Mouse (Mus musculus): ENCODE measurements around the gene Pik3r3.
"Not testable (repeated sequence)": the region's sequence is repeated elsewhere in the genome, so short reads cannot be mapped to it uniquely, and the experiment has no call there.

Gene Pik3r3

DNA sequence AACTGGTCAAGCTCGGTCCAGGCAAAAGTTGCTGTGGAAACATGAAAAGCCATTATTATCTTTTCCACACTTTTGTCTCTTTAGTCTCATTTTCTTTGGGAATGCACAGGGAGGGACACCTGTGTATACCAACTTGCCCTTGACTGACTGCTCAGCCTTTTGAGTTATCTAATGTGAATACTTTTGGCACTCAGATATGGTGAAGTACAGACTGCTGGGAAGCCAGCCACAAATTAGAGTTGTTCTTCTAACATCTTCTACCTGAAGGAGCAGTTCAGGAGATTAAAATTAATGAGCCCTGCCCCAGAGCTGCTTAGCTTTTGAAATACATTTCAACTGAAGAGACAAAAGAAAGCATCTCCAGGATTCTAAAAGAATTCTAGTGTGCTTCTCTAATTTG lies 2.4 kb upstream of the Pik3r3 start:
- no peak for DNase-seq (ENCODE audit: extremely low spot score, low read depth, low spot score)

DNA sequence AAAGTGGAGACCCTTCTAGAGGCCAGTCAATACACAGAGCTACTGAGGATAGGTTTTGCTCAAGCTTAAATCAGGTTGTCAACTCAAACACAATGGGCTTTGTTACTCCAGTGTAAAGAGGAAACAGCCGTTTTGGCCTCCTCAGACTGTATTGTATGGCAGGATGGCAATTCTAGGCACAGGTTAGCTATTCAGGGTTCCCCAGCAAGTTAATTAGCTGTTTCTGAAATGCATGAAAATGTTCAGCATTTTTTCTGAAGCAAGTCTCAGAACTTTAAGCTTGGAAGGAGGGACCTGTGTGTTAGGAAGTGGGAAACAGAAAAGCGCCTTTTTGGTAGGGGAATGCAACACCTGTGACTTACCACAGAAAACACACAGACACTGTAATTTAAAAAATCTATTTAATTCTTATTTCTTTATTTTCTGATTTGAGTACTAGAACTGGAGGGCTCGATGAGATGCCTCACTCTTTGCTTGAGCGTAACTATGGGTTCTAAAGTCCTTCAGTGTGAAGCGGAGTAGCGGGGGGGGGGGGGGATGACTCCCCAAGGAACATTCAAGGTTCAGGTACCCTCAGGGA lies 1.3 kb upstream of the Pik3r3 start:
- DNase-seq (ENCODE audit: extremely low spot score, low read depth, low spot score): no peak

DNA sequence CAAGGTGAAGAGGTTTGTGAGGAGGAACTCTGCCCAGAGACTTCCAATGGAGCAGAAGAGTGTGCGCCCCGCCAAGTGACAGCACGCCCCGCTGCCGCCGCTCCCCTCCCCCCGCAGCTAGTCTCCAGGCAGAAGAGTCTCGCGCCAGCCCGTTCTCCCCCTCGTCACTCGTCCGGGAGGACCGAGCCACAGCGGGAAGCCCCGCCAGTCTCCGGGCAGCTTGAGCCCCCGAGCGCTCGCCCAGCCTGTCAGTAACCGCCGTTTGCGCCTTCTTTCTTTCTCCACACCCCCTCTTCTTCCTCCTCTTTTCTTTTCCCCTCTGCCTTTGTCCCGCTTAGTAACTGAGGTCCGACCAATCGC lies 658 bp upstream of the Pik3r3 start:
- no peak for DNase-seq (ENCODE audit: extremely low spot score, low read depth, low spot score)

DNA sequence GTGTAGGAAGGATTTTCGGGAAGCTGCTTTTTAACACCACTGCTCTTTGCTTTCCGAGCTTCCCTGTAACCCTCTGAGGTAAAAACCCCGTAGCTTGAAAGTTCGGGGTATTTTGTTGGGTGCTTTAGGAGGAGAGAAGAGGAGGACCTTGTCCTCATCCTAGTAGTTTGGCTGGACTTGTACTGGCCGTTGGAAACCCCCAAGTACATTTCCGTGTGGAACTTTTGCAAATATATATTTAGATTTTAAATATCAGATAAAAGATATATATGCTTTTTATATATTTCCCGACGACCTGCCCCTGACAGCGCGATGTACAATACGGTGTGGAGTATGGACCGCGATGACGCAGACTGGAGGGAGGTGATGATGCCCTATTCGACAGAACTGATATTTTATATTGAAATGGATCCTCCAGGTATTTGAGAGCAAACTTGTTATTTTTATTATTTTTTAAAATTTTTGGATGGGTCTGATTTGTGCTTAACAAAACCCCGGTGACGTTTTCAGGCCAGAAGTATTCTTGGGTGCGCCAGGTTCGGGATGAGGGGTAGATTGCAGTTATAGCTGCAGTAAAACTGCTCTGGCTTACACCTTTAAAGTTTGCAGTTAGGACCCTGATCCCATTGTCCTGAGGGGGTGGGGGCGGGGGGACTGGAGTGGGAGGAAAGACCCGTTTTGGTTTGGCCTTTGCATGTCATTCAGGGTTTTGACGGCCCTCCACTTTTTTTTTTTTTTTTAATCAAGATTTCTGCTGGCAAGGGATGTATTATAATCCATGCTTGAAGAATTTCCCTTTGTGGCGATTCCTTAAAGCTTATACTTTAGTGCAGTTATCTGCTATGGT lies 801 bp downstream of the Pik3r3 start:
- DNase-seq (ENCODE audit: extremely low spot score, low read depth, low spot score): no peak

DNA sequence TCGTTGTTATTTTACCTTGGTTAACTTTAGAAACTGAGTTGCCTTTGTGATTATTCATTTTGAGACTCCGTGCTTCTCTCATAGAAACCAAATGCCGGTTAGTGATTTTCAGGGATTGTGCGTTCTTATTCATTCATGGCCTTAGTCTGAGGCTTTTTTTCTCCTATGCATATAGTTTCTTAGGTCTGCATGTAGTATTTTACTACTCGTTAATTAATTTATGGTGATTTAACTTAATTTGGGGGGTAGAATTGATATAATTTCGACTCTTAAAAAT lies 1.4 kb downstream of the Pik3r3 start:
- no peak for DNase-seq (ENCODE audit: extremely low spot score, low read depth, low spot score)

DNA sequence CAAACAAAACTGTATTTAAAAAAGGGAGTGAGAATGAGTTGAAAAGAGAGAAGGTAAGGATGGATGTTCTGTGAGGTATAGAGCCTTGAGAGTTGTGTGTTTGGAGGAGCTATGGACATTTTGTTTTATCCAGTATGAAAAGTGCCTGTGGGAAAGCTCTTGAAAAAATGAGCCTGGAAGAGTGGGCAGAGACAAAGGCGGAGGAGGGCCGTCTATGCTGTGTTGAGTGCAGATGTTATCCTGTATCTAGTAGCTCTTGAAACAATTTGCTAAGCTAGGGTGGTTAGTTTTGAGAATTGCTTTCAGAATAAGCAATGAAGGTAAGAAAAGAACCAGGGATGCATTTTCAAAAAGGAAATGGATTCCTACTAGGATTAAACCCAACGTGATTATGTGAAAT lies 22.0 kb downstream of the Pik3r3 start:
- no peak for DNase-seq (ENCODE audit: extremely low spot score, low read depth, low spot score)

DNA sequence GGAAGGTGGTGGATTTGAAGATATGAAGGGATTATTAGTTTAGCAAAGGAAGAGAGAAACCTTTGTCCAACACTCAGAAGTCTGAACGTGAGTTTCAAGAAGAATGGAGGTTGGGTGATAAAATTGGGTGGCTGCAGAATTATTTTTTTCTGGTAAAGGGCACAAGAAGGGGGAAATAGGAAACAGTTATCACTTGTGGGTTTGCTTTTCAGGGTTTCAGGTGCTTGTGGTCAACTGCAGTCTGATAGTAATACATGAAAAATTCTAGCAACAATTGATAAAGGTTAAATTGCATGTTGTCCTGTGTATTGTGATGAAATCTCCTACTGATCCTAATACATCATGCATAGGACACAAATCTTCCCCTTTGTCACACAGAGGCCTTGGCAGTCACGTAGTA lies 22.8 kb downstream of the Pik3r3 start:
- no peak for DNase-seq (ENCODE audit: extremely low spot score, low read depth, low spot score)

DNA sequence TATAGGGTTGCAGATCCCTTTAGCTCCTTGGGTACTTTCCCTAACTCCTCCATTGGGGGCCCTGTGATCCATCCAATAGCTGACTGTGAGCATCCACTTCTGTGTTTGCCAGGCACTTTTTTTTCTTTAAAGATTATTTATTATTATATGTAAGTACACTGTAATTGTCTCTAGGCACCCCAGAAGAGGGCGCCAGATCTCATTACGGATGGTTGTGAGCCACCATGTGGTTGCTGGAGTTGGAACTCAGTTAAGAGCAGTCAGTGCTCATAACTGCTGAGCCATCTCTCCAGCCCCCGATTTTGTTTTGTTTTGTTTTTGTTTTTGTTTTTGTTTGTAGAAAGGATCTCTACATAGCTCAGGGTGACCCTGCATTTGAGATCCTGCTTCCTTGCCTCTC lies 24.5 kb downstream of the Pik3r3 start:
- DNase-seq (ENCODE audit: extremely low spot score, low read depth, low spot score): not testable (repeated sequence)

DNA sequence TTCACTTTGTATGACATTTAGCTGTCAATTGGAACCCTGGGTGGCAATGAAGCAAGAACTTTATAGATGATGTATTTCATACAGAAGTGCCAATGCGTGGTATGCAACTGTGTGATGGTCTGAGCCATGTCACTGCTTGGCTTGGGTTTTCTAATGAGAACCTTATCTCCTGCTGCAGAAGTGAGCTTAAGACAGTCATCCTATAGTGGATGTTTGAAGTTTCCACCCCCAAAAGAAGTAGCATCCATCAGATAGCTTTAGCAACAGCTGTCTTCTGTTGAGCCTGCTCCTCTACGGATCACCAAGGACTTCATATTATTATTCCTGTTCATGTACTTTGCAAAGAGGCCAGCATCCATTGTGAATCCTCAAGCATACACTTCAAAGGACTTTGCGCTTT lies 28.6 kb downstream of the Pik3r3 start:
- no peak for DNase-seq (ENCODE audit: extremely low spot score, low read depth, low spot score)

DNA sequence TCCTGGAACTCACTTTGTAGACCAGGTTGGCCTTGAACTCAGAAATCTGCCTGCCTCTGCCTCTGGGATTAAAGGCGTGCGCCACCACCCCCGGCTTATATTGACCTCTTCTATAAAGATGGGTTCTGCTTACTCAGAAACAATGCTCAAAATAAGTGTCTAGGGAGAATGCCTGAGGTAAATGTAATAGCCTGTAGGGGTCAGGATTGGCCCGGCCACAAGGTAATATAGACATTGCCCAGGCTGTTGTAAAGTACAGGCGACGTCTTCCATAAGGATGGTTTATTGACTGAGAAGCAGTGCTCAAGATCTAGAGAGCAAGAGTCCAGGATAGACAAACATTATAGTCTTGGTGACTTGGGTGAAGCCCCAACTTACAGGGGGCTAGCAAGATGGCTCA lies 46.8 kb downstream of the Pik3r3 start:
- no peak for DNase-seq (ENCODE audit: extremely low spot score, low read depth, low spot score)

DNA sequence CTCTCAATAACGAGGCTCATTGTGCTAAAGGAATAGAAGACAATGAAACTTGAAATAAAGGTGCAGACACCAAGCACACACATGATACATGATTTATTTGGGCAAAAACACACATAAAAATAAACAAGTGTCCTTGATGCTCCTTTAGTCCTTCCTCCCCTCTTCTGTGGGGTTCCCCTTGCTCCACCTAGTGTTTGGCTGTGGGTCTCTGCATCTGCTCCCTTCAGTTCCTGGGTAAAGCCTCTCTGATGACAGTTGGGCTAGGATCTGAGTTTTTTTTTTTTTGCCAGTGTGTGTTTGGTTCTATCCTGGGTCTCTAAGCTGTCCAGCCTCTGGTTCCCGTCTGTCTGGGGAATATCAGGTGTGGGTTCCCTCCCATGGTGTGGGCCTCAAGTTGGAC lies 60.8 kb downstream of the Pik3r3 start:
- DNase-seq (ENCODE audit: extremely low spot score, low read depth, low spot score): no peak

DNA sequence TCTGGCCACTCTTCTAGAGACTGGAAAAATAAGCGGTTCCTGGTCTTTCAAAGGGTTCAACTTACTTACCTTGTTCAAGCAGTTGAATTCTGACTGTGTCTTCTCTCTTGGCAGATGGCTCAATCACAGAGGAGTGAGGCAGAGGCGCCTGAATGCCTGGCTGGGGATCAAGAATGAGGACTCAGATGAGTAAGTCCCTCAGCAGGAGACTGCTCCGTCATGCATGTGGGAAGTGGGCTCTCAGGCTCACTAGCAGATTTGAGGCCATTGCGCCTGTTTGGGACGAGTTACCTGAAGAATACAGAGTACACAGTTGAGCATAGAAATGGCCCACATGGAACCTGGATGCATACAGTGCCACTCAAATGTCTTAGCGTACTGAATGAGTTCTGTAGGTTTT lies 70.1 kb downstream of the Pik3r3 start:
- DNase-seq (ENCODE audit: extremely low spot score, low read depth, low spot score): no peak

DNA sequence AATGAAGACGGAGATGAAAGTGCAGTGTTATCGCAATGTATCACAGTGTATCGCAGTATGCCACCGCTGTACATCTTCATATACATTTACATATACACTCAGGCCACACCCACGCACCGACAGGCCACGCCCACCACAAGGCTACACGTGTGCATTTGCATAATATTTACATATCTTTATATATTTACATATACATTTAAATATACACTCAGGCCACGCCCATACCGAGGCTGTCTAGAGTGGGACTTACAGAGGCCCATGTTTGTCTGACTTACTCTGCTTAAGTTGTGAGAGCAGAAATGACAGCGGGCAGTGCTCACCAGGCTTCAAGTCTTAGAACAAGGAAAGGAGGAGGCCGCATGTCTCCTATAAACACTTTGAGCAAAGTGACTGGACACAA lies 71.9 kb downstream of the Pik3r3 start:
- no peak for DNase-seq (ENCODE audit: extremely low spot score, low read depth, low spot score)

DNA sequence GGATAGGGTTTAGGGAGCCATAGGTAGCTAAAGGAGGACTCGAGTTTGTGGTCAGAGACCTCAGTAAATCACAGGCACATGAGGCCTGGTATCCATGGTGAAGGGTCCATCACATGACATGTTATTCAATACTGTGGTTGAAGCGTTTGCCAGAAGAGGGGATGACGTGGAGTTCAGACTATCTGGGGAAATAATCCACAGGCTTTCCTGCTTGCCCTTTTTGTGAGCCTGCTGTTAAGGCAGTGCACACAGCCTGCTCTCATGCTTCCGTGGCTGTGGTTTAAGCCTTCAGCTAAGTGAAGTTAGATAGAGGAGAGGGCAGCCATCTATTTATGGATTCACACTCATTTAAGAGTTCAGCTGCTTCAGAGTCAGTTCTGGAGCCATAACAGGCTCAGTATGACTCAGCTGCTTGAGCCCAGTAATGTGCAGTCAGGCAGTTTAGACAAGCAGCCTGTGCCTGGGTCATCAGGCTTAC lies 79.5 kb downstream of the Pik3r3 start:
- DNase-seq (ENCODE audit: extremely low spot score, low read depth, low spot score): no peak

DNA sequence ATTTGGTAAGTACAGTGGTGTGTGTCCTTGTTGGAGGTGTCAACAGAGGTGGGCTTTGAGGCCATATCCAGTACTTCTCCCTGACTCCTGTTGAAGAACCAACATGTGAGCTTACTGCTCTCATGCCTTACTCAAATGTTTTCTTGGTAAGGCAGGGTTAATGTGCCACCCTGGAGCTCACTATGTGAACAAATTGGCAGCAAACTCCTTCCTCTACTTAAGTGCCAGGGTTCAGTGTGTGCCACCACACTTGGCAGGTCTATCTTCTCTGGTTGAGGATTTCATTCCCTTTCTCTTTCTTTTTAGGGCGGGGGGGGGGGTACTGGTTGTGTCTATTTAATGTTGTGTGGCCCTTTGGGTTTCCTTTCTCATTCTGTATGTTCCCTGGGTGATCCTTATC lies 83.1 kb downstream of the Pik3r3 start:
- no peak for DNase-seq (ENCODE audit: extremely low spot score, low read depth, low spot score)

DNA sequence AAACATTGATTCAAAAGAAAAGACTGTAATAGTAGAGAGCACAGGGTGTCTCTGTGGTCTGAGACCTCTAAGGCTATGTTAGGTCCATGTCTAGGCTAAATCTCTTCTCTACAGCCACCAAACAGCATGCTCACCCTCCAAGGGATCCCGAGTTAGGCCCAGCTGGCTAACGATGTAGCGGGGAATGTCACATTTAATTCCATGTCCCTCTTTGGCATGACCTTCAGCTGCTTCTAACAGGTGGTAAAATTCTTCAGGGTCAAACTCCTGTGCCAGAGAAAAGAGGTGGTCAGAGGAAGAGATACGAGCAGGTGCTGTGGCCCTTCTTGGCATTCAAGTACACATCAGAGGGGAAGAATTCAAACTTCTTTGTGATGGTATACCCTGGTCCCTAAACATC lies 96.2 kb downstream of the Pik3r3 start:
- no peak for DNase-seq (ENCODE audit: extremely low spot score, low read depth, low spot score)

DNA sequence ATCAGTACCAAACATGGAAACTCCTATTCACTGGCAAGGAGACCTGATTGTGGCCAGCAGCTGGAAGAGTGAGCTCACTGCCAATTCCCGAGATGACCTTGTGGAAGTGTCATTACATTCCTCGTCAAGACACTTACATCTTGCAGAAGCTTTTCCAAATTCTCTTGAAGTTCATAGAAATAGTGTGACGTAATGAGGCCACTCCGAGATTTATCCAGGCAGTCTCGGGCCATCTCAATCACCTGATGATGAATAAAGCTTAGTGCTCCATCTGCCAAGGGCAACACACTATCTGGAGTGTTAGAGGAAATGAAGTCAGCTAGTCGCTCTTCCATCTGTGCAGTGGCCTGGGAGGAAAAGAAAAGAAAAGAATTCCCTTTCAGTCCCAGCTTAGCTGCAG lies 100.7 kb downstream of the Pik3r3 start:
- no peak for DNase-seq (ENCODE audit: extremely low spot score, low read depth, low spot score)

DNA sequence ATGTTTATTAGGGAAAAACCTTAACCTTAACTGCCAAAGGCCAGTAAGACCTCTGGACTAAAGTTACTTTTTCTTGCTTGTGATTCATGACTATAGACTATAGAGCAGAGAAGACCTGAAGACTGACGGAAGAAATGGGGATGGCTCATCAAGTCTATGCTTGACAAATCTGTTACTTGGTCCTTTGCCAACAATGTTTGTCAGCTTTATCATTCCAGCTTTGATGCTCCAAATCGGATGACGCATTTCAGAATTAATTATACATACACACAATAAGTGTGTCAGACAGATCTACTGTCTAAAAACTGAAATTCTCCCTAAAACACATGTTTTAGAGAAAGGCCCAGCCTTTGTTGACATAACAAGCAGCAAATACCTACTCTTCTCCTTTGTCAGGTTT lies 107.8 kb downstream of the Pik3r3 start:
- DNase-seq (ENCODE audit: extremely low spot score, low read depth, low spot score): no peak

DNA sequence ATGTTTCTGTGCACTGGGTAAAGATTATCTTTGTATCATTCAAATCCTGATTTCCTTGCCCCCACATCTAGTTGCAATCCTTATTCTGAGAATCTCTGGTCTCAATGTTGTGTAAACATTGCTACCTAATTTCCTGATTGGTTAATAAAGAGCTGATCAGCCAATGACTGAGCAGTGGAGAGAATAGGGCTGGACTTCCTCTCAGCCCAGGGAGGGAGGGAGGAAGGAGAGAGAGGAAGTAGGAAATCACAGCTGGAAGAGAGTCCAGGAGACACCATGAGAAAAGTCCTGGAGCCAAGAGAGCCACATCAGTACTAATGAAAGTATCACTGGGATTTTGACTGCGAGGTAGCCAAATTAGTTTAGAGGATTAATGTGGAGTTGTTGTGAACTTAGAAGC lies 114.9 kb downstream of the Pik3r3 start:
- no peak for DNase-seq (ENCODE audit: extremely low spot score, low read depth, low spot score)

DNA sequence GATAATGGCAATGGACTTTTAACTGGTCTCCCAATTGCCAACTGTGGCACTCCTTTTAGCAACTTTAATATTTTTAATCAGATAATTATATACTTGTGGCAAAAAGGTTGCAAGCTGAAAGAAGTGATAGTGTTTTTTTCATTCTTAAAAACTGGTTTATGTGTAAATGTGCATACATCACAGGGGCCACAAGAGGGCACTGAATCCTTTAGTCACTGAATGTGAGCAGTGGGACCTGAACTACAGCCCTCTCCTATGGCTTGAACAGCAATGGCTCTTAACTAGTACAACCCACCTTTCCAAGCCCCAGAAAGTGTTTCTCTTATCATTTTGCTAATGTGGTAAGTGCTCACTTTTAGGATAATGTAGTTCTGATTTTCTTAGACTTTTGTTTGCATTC lies 120.7 kb downstream of the Pik3r3 start:
- peak; percentile 30 for DNase-seq (ENCODE audit: extremely low spot score, low read depth, low spot score)

DNA sequence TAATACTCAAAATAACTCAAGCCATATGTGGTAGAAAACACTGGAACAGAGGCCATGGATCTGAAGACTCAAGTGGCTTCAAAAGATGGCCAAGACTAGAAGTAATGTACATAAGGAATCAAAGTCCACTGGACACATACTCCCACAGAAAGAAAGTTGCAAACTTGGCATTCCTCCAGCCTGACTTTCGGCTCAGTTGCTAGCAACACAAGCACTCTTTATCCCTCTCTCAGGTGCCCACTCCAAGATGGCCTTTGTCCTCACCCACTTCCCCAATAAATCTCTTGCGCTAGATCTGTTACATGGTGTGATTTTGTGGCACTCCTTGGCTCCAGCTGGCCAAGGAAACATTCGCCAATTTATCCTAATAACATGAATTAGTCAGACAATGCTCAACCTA lies 131.1 kb downstream of the Pik3r3 start:
- no peak for DNase-seq (ENCODE audit: extremely low spot score, low read depth, low spot score)
